22 mouse cellular contexts compared by ENCODE assay signal in genomic region chr1:67049600-67049999, GRCm38 (mm10). TPM values are rescaled to one million over a fixed set of nuclear protein-coding genes. Genes with fewer than 3 reads are reported as not detected.
A peak's percentile ranks its signal among the peaks of the same experiment; 100 is the strongest.
DNase-seq lines count a peak whose midpoint lies in the region; ATAC-seq and TF ChIP-seq lines count a peak whose summit lies in the region.
"Had no signal": no experiment of that assay in that cellular context is flagged by ENCODE, and none has a peak within 500 bp of the region (broad histone marks: within the 10 kb centered on the region; RNA-seq: fewer than 3 reads in every experiment).

No protein-coding gene starts in this region.

- no peaks in the 10 kb centered on the region for H3K36me3 ChIP-seq in embryonic facial prominence, embryonic 14.5 days (ENCODE audit: control insufficient read depth, insufficient read depth, low read length)
- H3K36me3 ChIP-seq in embryonic facial prominence, embryonic 10.5 days (replicated peaks), result no peaks in the 10 kb centered on the region
- no peaks in the 10 kb centered on the region for H3K36me3 ChIP-seq in heart, postnatal 0 days (replicated peaks; ENCODE audit: control insufficient read depth, insufficient read depth, low read length)
- H3K36me3 ChIP-seq in lung, postnatal 0 days (ENCODE audit: insufficient read depth, low read length), result no peaks in the 10 kb centered on the region
- H3K36me3 ChIP-seq: neural tube, embryonic 15.5 days had no signal

- ATAC-seq in embryonic facial prominence, embryonic 14.5 days (ENCODE audit: low read depth), result 0 out of 2 replicates have a peak, but pooled peaks have one; percentile 55
- no peak for ATAC-seq in heart, postnatal 0 days (ENCODE audit: insufficient read depth, low read depth)
- no peak for ATAC-seq in lung, postnatal 0 days
- ATAC-seq: activated CD4-positive, CD25-positive, alpha-beta regulatory T cell, adult 4 months; forebrain, embryonic 16.5 days; liver, postnatal 0 days had no signal

- TF ChIP-seq EP300 in heart, postnatal 0 days (IDR thresholded peaks at IDR 0.05; ENCODE audit: low read depth), result no peak
- no peak for TF ChIP-seq EP300 in lung, postnatal 0 days (IDR thresholded peaks at IDR 0.05)

- no peaks in the 10 kb centered on the region for H3K27me3 ChIP-seq in embryonic facial prominence, embryonic 14.5 days (replicated peaks; ENCODE audit: control insufficient read depth, insufficient read depth, low read length)
- H3K27me3 ChIP-seq in embryonic facial prominence, embryonic 10.5 days (replicated peaks; ENCODE audit: low read depth, poor library complexity, severe bottlenecking), result no peaks in the 10 kb centered on the region
- H3K27me3 ChIP-seq in heart, postnatal 0 days (ENCODE audit: control insufficient read depth, insufficient read depth, low read length), result no peaks in the 10 kb centered on the region
- H3K27me3 ChIP-seq in lung, postnatal 0 days (replicated peaks; ENCODE audit: insufficient read depth, low read length), result no peaks in the 10 kb centered on the region
- H3K27me3 ChIP-seq: CH12.LX; neural tube, embryonic 15.5 days had no signal

- DNase-seq in embryonic facial prominence, embryonic 14.5 days (ENCODE audit: low spot score), result peak; percentile 80
- no peak for DNase-seq in embryonic facial prominence, embryonic 10.5 days (ENCODE audit: low spot score)
- peak; percentile 45 for DNase-seq in heart, postnatal 0 days (ENCODE audit: low spot score)
- no peak for DNase-seq in heart, postnatal 4 days
- DNase-seq in lung, postnatal 0 days (ENCODE audit: low spot score), result peak; percentile 48
- no peak for DNase-seq in lung, adult 18-20 months
- no peak for DNase-seq in right cerebral cortex, postnatal 25 days
- DNase-seq: cerebellum, adult 9-11 months; embryo, embryonic 11 days; kidney, adult 9 months; kidney, postnatal 36 days; liver; liver, postnatal 0 days; midbrain, embryonic 14.5 days; retina, postnatal 1 day had no signal

- no peak overlapping the region for H3K4me2 ChIP-seq in embryonic facial prominence, embryonic 14.5 days (ENCODE audit: low read depth, low read length)
- H3K4me2 ChIP-seq in heart, postnatal 0 days (ENCODE audit: low read depth, low read length), result no peak overlapping the region
- no peak overlapping the region for H3K4me2 ChIP-seq in lung, postnatal 0 days (replicated peaks; ENCODE audit: low read depth, low read length)
- H3K4me2 ChIP-seq: neural tube, embryonic 15.5 days had no signal

- H3K9ac ChIP-seq in embryonic facial prominence, embryonic 14.5 days (ENCODE audit: low read depth, low read length), result no peak overlapping the region
- H3K9ac ChIP-seq in heart, postnatal 0 days (replicated peaks; ENCODE audit: low read depth, low read length), result no peak overlapping the region
- H3K9ac ChIP-seq in lung, postnatal 0 days (replicated peaks; ENCODE audit: low read depth), result no peak overlapping the region
- H3K9ac ChIP-seq: liver, postnatal 0 days; neural tube, embryonic 15.5 days had no signal

- H3K9me3 ChIP-seq in embryonic facial prominence, embryonic 14.5 days (ENCODE audit: control insufficient read depth, low read length), result no peaks in the 10 kb centered on the region
- H3K9me3 ChIP-seq in embryonic facial prominence, embryonic 10.5 days, result no peaks in the 10 kb centered on the region
- no peaks in the 10 kb centered on the region for H3K9me3 ChIP-seq in heart, postnatal 0 days (replicated peaks; ENCODE audit: control insufficient read depth, low read length)
- H3K9me3 ChIP-seq in lung, postnatal 0 days (ENCODE audit: low read length), result no peaks in the 10 kb centered on the region
- H3K9me3 ChIP-seq: neural tube, embryonic 15.5 days had no signal

- H3K27ac ChIP-seq in embryonic facial prominence, embryonic 14.5 days (replicated peaks; ENCODE audit: low read depth, low read length), result 0 out of 2 replicates have a peak overlapping the region, but pooled peaks have one; percentile 29
- H3K27ac ChIP-seq in embryonic facial prominence, embryonic 10.5 days (replicated peaks), result no peak overlapping the region
- no peak overlapping the region for H3K27ac ChIP-seq in heart, postnatal 0 days (ENCODE audit: low read depth)
- H3K27ac ChIP-seq in lung, postnatal 0 days (ENCODE audit: low read length), result no peak overlapping the region
- H3K27ac ChIP-seq in olfactory bulb, adult 2 months (ENCODE audit: insufficient read depth, low read depth, low read length), result peak overlapping the region; percentile 69; the same call in 1 of the 2 replicates
- H3K27ac ChIP-seq: neural tube, embryonic 15.5 days had no signal

- H3K4me1 ChIP-seq in embryonic facial prominence, embryonic 14.5 days (ENCODE audit: control insufficient read depth, insufficient read depth, low read length), result no peaks in the 10 kb centered on the region
- no peaks in the 10 kb centered on the region for H3K4me1 ChIP-seq in embryonic facial prominence, embryonic 10.5 days
- H3K4me1 ChIP-seq in heart, postnatal 0 days (ENCODE audit: control insufficient read depth, insufficient read depth), result no peaks in the 10 kb centered on the region
- H3K4me1 ChIP-seq in lung, postnatal 0 days (ENCODE audit: insufficient read depth, low read depth, low read length), result no peaks in the 10 kb centered on the region
- no peaks in the 10 kb centered on the region for H3K4me1 ChIP-seq in olfactory bulb, adult 2 months (ENCODE audit: control insufficient read depth, insufficient read depth, low read length)
- H3K4me1 ChIP-seq: neural tube, embryonic 15.5 days had no signal

- TF ChIP-seq POLR2A in olfactory bulb, adult 2 months (IDR thresholded peaks at IDR 0.05; ENCODE audit: insufficient read depth, low read depth, low read length), result no peak

- no peak for TF ChIP-seq CTCF in heart, postnatal 0 days (IDR thresholded peaks at IDR 0.05; ENCODE audit: low read depth)
- no peak for TF ChIP-seq CTCF in lung, postnatal 0 days (IDR thresholded peaks at IDR 0.05)
- TF ChIP-seq CTCF in olfactory bulb, adult 2 months (IDR thresholded peaks at IDR 0.05; ENCODE audit: insufficient read depth, low read depth, low read length), result no peak

- no peak overlapping the region for H3K4me3 ChIP-seq in embryonic facial prominence, embryonic 14.5 days (ENCODE audit: low read depth, low read length)
- H3K4me3 ChIP-seq in embryonic facial prominence, embryonic 10.5 days, result no peak overlapping the region
- no peak overlapping the region for H3K4me3 ChIP-seq in heart, postnatal 0 days (ENCODE audit: low read depth, low read length)
- no peak overlapping the region for H3K4me3 ChIP-seq in lung, postnatal 0 days (ENCODE audit: low read depth, low read length)
- no peak overlapping the region for H3K4me3 ChIP-seq in olfactory bulb, adult 2 months (ENCODE audit: insufficient read depth, low read depth, low read length)
- H3K4me3 ChIP-seq: erythroblast, embryonic 14.5 days; myocyte; neural tube, embryonic 15.5 days had no signal

- 53% methylated on average over 1 of the region's 1 CpGs for WGBS in embryonic facial prominence, embryonic 14.5 days
- WGBS in embryonic facial prominence, embryonic 10.5 days, result 70% methylated on average over 1 of the region's 1 CpGs
- WGBS in heart, postnatal 0 days, result 29% methylated on average over 1 of the region's 1 CpGs
- 55% methylated on average over 1 of the region's 1 CpGs for WGBS in lung, postnatal 0 days
- WGBS in olfactory bulb, adult 2 months, result 24% methylated on average over 1 of the region's 1 CpGs

RNA-seq across cellular contexts. Expression of gene Lancl1, which starts 10.9 kb away (rescaled TPM):
- 112 and 117 TPM in 2 replicates for polyA plus RNA-seq in embryonic facial prominence, embryonic 14.5 days (2014; fragmentation: Nextera tagmentation; extraction: Ambion mirVana)
- polyA plus RNA-seq in embryonic facial prominence, embryonic 10.5 days (2016; fragmentation: Nextera tagmentation; extraction: Ambion mirVana), result 70.7 and 79.7 TPM in 2 replicates
- 33.8 and 81.8 TPM in 2 replicates for total RNA-seq in heart, postnatal 0 days (2014; rRNA removed; ENCODE audit: low replicate concordance)
- 50.5 and 55.7 TPM in 2 replicates for polyA plus RNA-seq in heart, postnatal 0 days (2015; fragmentation: Nextera tagmentation; extraction: Ambion mirVana)
- 10 to 100 TPM; 32.9 to 39.4 TPM for total RNA-seq in heart, postnatal 4 days (2021)
- polyA plus RNA-seq in lung, postnatal 0 days (2015; fragmentation: Nextera tagmentation; extraction: Ambion mirVana), result 65.9 and 68.0 TPM in 2 replicates
- not detected in 2 replicates for polyA plus RNA-seq in olfactory bulb, adult 2 months (2012; ENCODE audit: insufficient read depth, insufficient read length, low replicate concordance, missing spikeins)

Comparison
In these comparisons a context has a peak if more than half of its experiments do, and no peak if none do; other contexts are left out.
1. DNase-seq: peak in embryonic facial prominence, embryonic 14.5 days (single experiment), heart, postnatal 0 days (single experiment) and lung, postnatal 0 days (single experiment); none in embryonic facial prominence, embryonic 10.5 days (single experiment), heart, postnatal 4 days (single experiment), lung, adult 18-20 months (0 of 2) and right cerebral cortex, postnatal 25 days (single experiment).
2. H3K27ac ChIP-seq: peak in embryonic facial prominence, embryonic 14.5 days (single experiment) and olfactory bulb, adult 2 months (single experiment); none in embryonic facial prominence, embryonic 10.5 days (single experiment), heart, postnatal 0 days (single experiment) and lung, postnatal 0 days (single experiment).
3. RNA of gene Lancl1, which starts 10.9 kb away (polyA plus RNA-seq): 112 to 117 TPM in embryonic facial prominence, embryonic 14.5 days, 70.7 to 79.7 TPM in embryonic facial prominence, embryonic 10.5 days, 65.9 to 68.0 TPM in lung, postnatal 0 days and 50.5 to 55.7 TPM in heart, postnatal 0 days; not detected in olfactory bulb, adult 2 months; every median in the first group is over 10 times any median in the second.